ENCODE assay signal across 30 mouse cellular contexts in genomic region chr10:57113359-57113758, GRCm38 (mm10).
DNase-seq lines count a peak whose midpoint lies in the region; ATAC-seq and TF ChIP-seq lines count a peak whose summit lies in the region.
"Had no signal": no experiment of that assay in that cellular context is flagged by ENCODE, and none has a peak within 500 bp of the region (broad histone marks: within the 10 kb centered on the region; RNA-seq: fewer than 3 reads in every experiment).

No protein-coding gene starts in this region.

- WGBS in heart, embryonic 12.5 days = 44% methylated on average over 2 of the region's 2 CpGs
- WGBS in heart, postnatal 0 days = 29% methylated on average over 2 of the region's 2 CpGs
- 92% methylated on average over 2 of the region's 2 CpGs for WGBS in thymus, adult 2 months
- WGBS in forebrain, embryonic 10.5 days = 95% methylated on average over 2 of the region's 2 CpGs

- DNase-seq in heart, adult 18-20 months = peak; percentile 43 to 71
- no peak for DNase-seq in heart, postnatal 36 days
- peak; percentile 70 for DNase-seq in heart, postnatal 0 days (ENCODE audit: low spot score)
- DNase-seq in natural killer cell, adult 2 months (ENCODE audit: low spot score in 2 of 2) = no peak
- DNase-seq in thymus, adult 2 months = no peak
- no peak for DNase-seq in forebrain, embryonic 10.5 days (ENCODE audit: extremely low spot score, low spot score)
- DNase-seq: adrenal gland, postnatal 25 days; cerebellum, adult 18-20 months; cerebellum, postnatal 10 days; forebrain, postnatal 0 days; gastrocnemius, postnatal 14 days; kidney, adult 11 months; kidney, postnatal 36 days; left cerebral cortex, postnatal 4 days; liver, postnatal 0 days; lung, postnatal 36 days; right cerebral cortex, postnatal 4 days; thymus, adult 18-20 months; thymus, postnatal 36 days had no signal

- H3K4me2 ChIP-seq in heart, embryonic 12.5 days = no peak overlapping the region
- H3K4me2 ChIP-seq in heart, postnatal 0 days (ENCODE audit: low read depth, low read length) = no peak overlapping the region
- H3K4me2 ChIP-seq: embryonic facial prominence, embryonic 13.5 days; forebrain, embryonic 12.5 days; hindbrain, embryonic 13.5 days; liver, embryonic 12.5 days; midbrain, embryonic 12.5 days; neural tube, embryonic 13.5 days had no signal

- peak overlapping the region; percentile 87 for H3K27ac ChIP-seq in heart, embryonic 12.5 days (ENCODE audit: poor library complexity, severe bottlenecking)
- peak overlapping the region; percentile 79 for H3K27ac ChIP-seq in heart, postnatal 0 days (ENCODE audit: low read depth)
- H3K27ac ChIP-seq in thymus, adult 2 months (ENCODE audit: control insufficient read depth, insufficient read depth, low read length) = no peak overlapping the region
- no peak overlapping the region for H3K27ac ChIP-seq in forebrain, embryonic 10.5 days
- H3K27ac ChIP-seq: embryonic facial prominence, embryonic 13.5 days; forebrain, embryonic 12.5 days; hindbrain, embryonic 13.5 days; layer of hippocampus, adult 2 months; liver, embryonic 12.5 days; midbrain, embryonic 12.5 days; neural tube, embryonic 13.5 days; stomach, postnatal 0 days had no signal

- no peak overlapping the region for H3K9ac ChIP-seq in heart, embryonic 12.5 days
- no peak overlapping the region for H3K9ac ChIP-seq in heart, postnatal 0 days (replicated peaks; ENCODE audit: low read depth, low read length)
- H3K9ac ChIP-seq: embryonic facial prominence, embryonic 13.5 days; forebrain, embryonic 12.5 days; forebrain, postnatal 0 days; hindbrain, embryonic 13.5 days; liver, embryonic 12.5 days; liver, postnatal 0 days; midbrain, embryonic 12.5 days; neural tube, embryonic 13.5 days had no signal

- no peak overlapping the region for H3K4me3 ChIP-seq in heart, embryonic 12.5 days
- H3K4me3 ChIP-seq in heart, postnatal 0 days (ENCODE audit: low read depth, low read length) = no peak overlapping the region
- no peak overlapping the region for H3K4me3 ChIP-seq in thymus, adult 2 months (ENCODE audit: control insufficient read depth, insufficient read depth, low read length)
- H3K4me3 ChIP-seq in forebrain, embryonic 10.5 days = no peak overlapping the region
- H3K4me3 ChIP-seq: embryonic facial prominence, embryonic 13.5 days; forebrain, embryonic 12.5 days; hindbrain, embryonic 13.5 days; layer of hippocampus, adult 2 months; liver, embryonic 12.5 days; midbrain, embryonic 12.5 days; myocyte; neural tube, embryonic 13.5 days had no signal

- H3K4me1 ChIP-seq in heart, embryonic 12.5 days (replicated peaks) = 0 out of 2 replicates have a peak, but pooled peaks cover 3% of the 10 kb centered on the region
- no peaks in the 10 kb centered on the region for H3K4me1 ChIP-seq in heart, postnatal 0 days (ENCODE audit: control insufficient read depth, insufficient read depth)
- H3K4me1 ChIP-seq in thymus, adult 2 months (replicated peaks; ENCODE audit: control insufficient read depth, insufficient read depth, low read length) = no peaks in the 10 kb centered on the region
- no peaks in the 10 kb centered on the region for H3K4me1 ChIP-seq in forebrain, embryonic 10.5 days
- H3K4me1 ChIP-seq: embryonic facial prominence, embryonic 13.5 days; forebrain, embryonic 12.5 days; hindbrain, embryonic 13.5 days; liver, embryonic 12.5 days; midbrain, embryonic 12.5 days; neural tube, embryonic 13.5 days had no signal

- TF ChIP-seq EP300 in heart, postnatal 0 days (IDR thresholded peaks at IDR 0.05; ENCODE audit: low read depth) = peak; percentile 83

- no peak for TF ChIP-seq CTCF in heart, postnatal 0 days (IDR thresholded peaks at IDR 0.05; ENCODE audit: low read depth)
- no peak for TF ChIP-seq CTCF in thymus, adult 2 months (IDR thresholded peaks at IDR 0.05; ENCODE audit: borderline replicate concordance, control insufficient read depth, extremely low read depth, insufficient read depth, low read length, poor library complexity)

- TF ChIP-seq POLR2A in thymus, adult 2 months (IDR thresholded peaks at IDR 0.05; ENCODE audit: control insufficient read depth, extremely low read depth, insufficient read depth, low read length, poor library complexity) = no peak

- H3K9me3 ChIP-seq in heart, embryonic 12.5 days (replicated peaks) = no peaks in the 10 kb centered on the region
- H3K9me3 ChIP-seq in heart, postnatal 0 days (replicated peaks; ENCODE audit: control insufficient read depth, low read length) = no peaks in the 10 kb centered on the region
- no peaks in the 10 kb centered on the region for H3K9me3 ChIP-seq in forebrain, embryonic 10.5 days
- H3K9me3 ChIP-seq: embryonic facial prominence, embryonic 13.5 days; forebrain, embryonic 12.5 days; hindbrain, embryonic 13.5 days; liver, embryonic 12.5 days; midbrain, embryonic 12.5 days; neural tube, embryonic 13.5 days had no signal

- no peaks in the 10 kb centered on the region for H3K36me3 ChIP-seq in heart, embryonic 12.5 days
- no peaks in the 10 kb centered on the region for H3K36me3 ChIP-seq in heart, postnatal 0 days (replicated peaks; ENCODE audit: control insufficient read depth, insufficient read depth, low read length)
- no peaks in the 10 kb centered on the region for H3K36me3 ChIP-seq in thymus, adult 2 months (ENCODE audit: control insufficient read depth, insufficient read depth, low read length)
- no peaks in the 10 kb centered on the region for H3K36me3 ChIP-seq in forebrain, embryonic 10.5 days (replicated peaks)
- H3K36me3 ChIP-seq: embryonic facial prominence, embryonic 13.5 days; forebrain, embryonic 12.5 days; hindbrain, embryonic 13.5 days; liver, embryonic 12.5 days; midbrain, embryonic 12.5 days; neural tube, embryonic 13.5 days had no signal

- intact Hi-C loops in heart, postnatal 36 days (cut with DNase I) = loop anchor here (2.0 to 10.0 kb wide), 2 partner anchors 279 to 737 kb away; partner anchors contain the start of gene Gja1

- peak; percentile 60; the same call in 1 of the 2 replicates for ATAC-seq in heart, embryonic 12.5 days (ENCODE audit: insufficient number of reproducible peaks, low FRiP score)
- ATAC-seq in heart, postnatal 0 days (ENCODE audit: insufficient read depth, low read depth) = peak; percentile 81
- ATAC-seq: forebrain, postnatal 0 days; liver, embryonic 12.5 days; liver, postnatal 0 days; Patski had no signal

- H3K27me3 ChIP-seq in heart, embryonic 12.5 days (replicated peaks) = no peaks in the 10 kb centered on the region
- no peaks in the 10 kb centered on the region for H3K27me3 ChIP-seq in heart, postnatal 0 days (ENCODE audit: control insufficient read depth, insufficient read depth, low read length)
- no peaks in the 10 kb centered on the region for H3K27me3 ChIP-seq in thymus, adult 2 months (ENCODE audit: control insufficient read depth, insufficient read depth, low read length)
- no peaks in the 10 kb centered on the region for H3K27me3 ChIP-seq in forebrain, embryonic 10.5 days (ENCODE audit: poor library complexity, severe bottlenecking)
- H3K27me3 ChIP-seq: embryonic facial prominence, embryonic 13.5 days; forebrain, embryonic 12.5 days; hindbrain, embryonic 13.5 days; liver, embryonic 12.5 days; midbrain, embryonic 12.5 days; neural tube, embryonic 13.5 days; Patski had no signal

Comparison
In these comparisons a context has a peak if more than half of its experiments do, and no peak if none do; other contexts are left out.
1. DNase-seq: peak in heart, adult 18-20 months (2 of 2) and heart, postnatal 0 days (single experiment); none in heart, postnatal 36 days (0 of 2), natural killer cell, adult 2 months (0 of 2), thymus, adult 2 months (single experiment) and forebrain, embryonic 10.5 days (single experiment).
2. H3K27ac ChIP-seq: peak in heart, embryonic 12.5 days (single experiment) and heart, postnatal 0 days (single experiment); none in thymus, adult 2 months (single experiment) and forebrain, embryonic 10.5 days (single experiment).